Mouse (Mus musculus) testis, adult 2 months (tissue): Measurements from ENCODE around the gene Adcy1.

Experiments
- CTCF ChIP-seq: fragments of 200-500 bp; IDR thresholded peaks from 2 replicates; pipeline ENCODE4 v1.5.1; 2012; ENCODE audit warnings: low read depth, mild to moderate bottlenecking, inconsistent platforms, low read length, moderate library complexity; ENCODE audit not compliant: control insufficient read depth, insufficient read depth, insufficient replicate concordance
- POLR2A ChIP-seq: fragments of 200-500 bp; IDR thresholded peaks from 2 replicates; pipeline ENCODE4 v1.6.1; 2012; ENCODE audit warnings: low read depth, mild to moderate bottlenecking, inconsistent platforms, low read length, moderate library complexity; ENCODE audit not compliant: control insufficient read depth

DNA sequence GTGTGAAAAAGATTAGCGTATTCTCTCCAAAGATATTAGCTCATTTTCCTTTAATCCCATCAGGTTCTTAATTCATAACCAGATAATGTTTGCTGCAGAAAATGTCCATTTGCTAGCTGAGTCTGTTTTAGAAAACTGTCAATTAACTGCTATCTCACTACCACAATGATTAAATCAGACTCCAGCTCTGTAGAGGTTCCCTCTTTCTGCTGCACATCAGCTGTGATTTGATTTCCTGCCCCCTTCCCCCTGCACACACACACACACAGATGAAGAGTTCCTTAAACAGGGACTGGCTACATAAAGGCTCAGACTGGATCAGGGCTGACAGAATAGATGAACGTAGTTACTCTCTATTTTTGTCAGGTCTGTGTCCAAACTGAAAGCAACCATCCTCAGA is 53.4 kb downstream of the Adcy1 start:
- TF ChIP-seq POLR2A (no peak), CTCF (no peak)
